Mouse (Mus musculus) brain, embryonic 14.5 days (tissue): Measurements from ENCODE around the gene Cpped1.

Experiments
- CTCF ChIP-seq: fragments of 200-500 bp; IDR thresholded peaks from 2 replicates; pipeline ENCODE4 v1.5.1; 2012; ENCODE audit warnings: inconsistent platforms, mild to moderate bottlenecking, moderate library complexity, borderline replicate concordance; ENCODE audit not compliant: insufficient read depth, insufficient read length; ENCODE audit errors: extremely low read depth
- POLR2A ChIP-seq: fragments of 200-500 bp; IDR thresholded peaks from 2 replicates; pipeline ENCODE4 v1.6.1; 2012; ENCODE audit warnings: mild to moderate bottlenecking, inconsistent platforms, borderline replicate concordance; ENCODE audit not compliant: poor library complexity, insufficient read depth, insufficient read length, severe bottlenecking; ENCODE audit errors: extremely low read depth

DNA sequence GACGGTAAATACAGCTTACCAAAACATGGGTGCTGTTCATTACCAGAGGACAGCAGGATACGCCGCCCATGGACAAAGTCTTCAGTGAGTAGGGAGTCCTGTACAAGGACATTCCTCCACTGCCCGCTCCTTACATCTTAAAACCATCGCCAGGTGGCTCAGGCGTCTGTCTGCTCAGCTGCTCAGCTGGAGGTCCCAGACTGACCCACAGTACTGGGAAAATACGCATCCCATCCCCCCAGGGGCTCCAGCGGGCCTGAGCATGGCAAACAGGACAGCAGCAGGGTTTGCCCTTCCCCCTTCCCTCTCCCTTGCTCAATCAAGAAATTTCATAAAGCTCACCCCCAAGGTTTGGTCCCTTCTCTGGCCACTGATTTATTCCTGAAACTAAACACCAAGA lies 99.6 kb downstream of the Cpped1 start:
- TF ChIP-seq POLR2A (no peak), CTCF (no peak)
